Mouse (Mus musculus) forebrain, embryonic 13.5 days (tissue): ENCODE data around the gene Smarcd3. TPM values are rescaled to one million over a fixed set of nuclear protein-coding genes. Genes with fewer than 3 reads are reported as not detected.

Source experiments
- ATAC-seq: fragments of 200-750 bp; cut with Nextera tagmentation; 2 replicates; pipeline ENCODE4 v1.8.0; 2017
- H3K27ac ChIP-seq: fragments of 300-500 bp; sonication (generic); 2 replicates; pipeline ENCODE4 v1.5.1; 2015; ENCODE audit warnings: inconsistent platforms, mild to moderate bottlenecking, moderate library complexity
- H3K27me3 ChIP-seq: fragments of 300-500 bp; sonication (generic); 2 replicates; pipeline ENCODE4 v1.6.1; 2015; ENCODE audit warnings: mild to moderate bottlenecking, inconsistent platforms
- H3K36me3 ChIP-seq: fragments of 300-500 bp; sonication (generic); 2 replicates; pipeline ENCODE4 v1.6.1; 2015; ENCODE audit warnings: mild to moderate bottlenecking, inconsistent platforms; ENCODE audit not compliant: poor library complexity, severe bottlenecking
- H3K4me1 ChIP-seq: fragments of 300-500 bp; sonication (generic); 2 replicates; pipeline ENCODE4 v1.6.1; 2015; ENCODE audit warnings: inconsistent platforms
- H3K4me2 ChIP-seq: fragments of 300-500 bp; sonication (generic); 2 replicates; pipeline ENCODE4 v1.6.1; 2015; ENCODE audit warnings: inconsistent platforms, mild to moderate bottlenecking, moderate library complexity
- H3K4me3 ChIP-seq: fragments of 300-500 bp; sonication (generic); 2 replicates; pipeline ENCODE4 v1.5.1; 2015; ENCODE audit warnings: mild to moderate bottlenecking, inconsistent platforms
- H3K9ac ChIP-seq: fragments of 300-500 bp; sonication (generic); 2 replicates; pipeline ENCODE4 v1.6.1; 2015; ENCODE audit warnings: mild to moderate bottlenecking, inconsistent platforms
- H3K9me3 ChIP-seq: fragments of 300-500 bp; sonication (generic); replicated peaks from 2 replicates; pipeline ENCODE4 v1.6.1; 2016; ENCODE audit warnings: inconsistent platforms
- WGBS: fragments of 180-500 bp; shearing (Covaris S2); methylation state at CpG from one replicate; pipeline ENCODE4 v1.1.7; 2015; 5-methylcytosine and 5-hydroxymethylcytosine counted together
- polyA plus RNA-seq: library from polyadenylated mRNA; unstranded; fragments of >200 nt; fragmentation: Nextera tagmentation; extraction: Ambion mirVana; gene quantifications from 2 replicates; pipeline ENCODE4 v1.2.1, GENCODE M21; 2015

The Smarcd3 gene
- polyA plus RNA-seq = 111 and 114 TPM in 2 replicates

- peak; percentile 90 for ATAC-seq
- H3K4me2 ChIP-seq = peak within 1 kb of the TSS; percentile 73
- peaks cover 2% of the 10 kb centered on the region; the same call in 1 of the 2 replicates for H3K27me3 ChIP-seq
- H3K36me3 ChIP-seq = no peaks in the 10 kb centered on the region
- 3% methylated on average over 37 of the region's 37 CpGs for WGBS
- peaks cover 44% of the 10 kb centered on the region for H3K4me1 ChIP-seq
- H3K9ac ChIP-seq = peak within 1 kb of the TSS; percentile 86
- H3K4me3 ChIP-seq = peak within 1 kb of the TSS; percentile 69
- H3K27ac ChIP-seq = peak within 1 kb of the TSS; percentile 57
- no peaks in the 10 kb centered on the region for H3K9me3 ChIP-seq
These were observed at the start of gene Smarcd3 for GRCm38 (mm10) chr5:24623986-24624821. TSS of gene Smarcd3 (minus strand) at chr5:24624411.

GRCm38 (mm10) chr5:24661457-24661856 lies 37.2 kb upstream of the Smarcd3 start:
- H3K27me3 ChIP-seq = no peaks in the 10 kb centered on the region
- H3K9me3 ChIP-seq = no peaks in the 10 kb centered on the region; the same call in 1 of the 2 replicates
- H3K4me2 ChIP-seq = no peak overlapping the region
- no peak overlapping the region for H3K4me3 ChIP-seq
- no peak for ATAC-seq
- H3K4me1 ChIP-seq = no peaks in the 10 kb centered on the region
- no peaks in the 10 kb centered on the region for H3K36me3 ChIP-seq
- WGBS = 80% methylated on average over 6 of the region's 6 CpGs
- H3K9ac ChIP-seq = no peak overlapping the region
- no peak overlapping the region for H3K27ac ChIP-seq

GRCm38 (mm10) chr5:24659708-24660423 lies 35.7 kb upstream of the Smarcd3 start:
- no peaks in the 10 kb centered on the region for H3K36me3 ChIP-seq
- H3K9ac ChIP-seq = no peak overlapping the region
- no peak overlapping the region for H3K4me3 ChIP-seq
- H3K9me3 ChIP-seq = no peaks in the 10 kb centered on the region; the same call in 1 of the 2 replicates
- no peak for ATAC-seq
- H3K27me3 ChIP-seq = no peaks in the 10 kb centered on the region
- WGBS = 78% methylated on average over 3 of the region's 4 CpGs
- no peak overlapping the region for H3K4me2 ChIP-seq
- H3K27ac ChIP-seq = no peak overlapping the region
- H3K4me1 ChIP-seq = 0 out of 2 replicates have a peak, but pooled peaks cover 7% of the 10 kb centered on the region

- no peak overlapping the region for H3K4me2 ChIP-seq
- WGBS = 49% methylated on average over 2 of the region's 2 CpGs
- no peaks in the 10 kb centered on the region for H3K27me3 ChIP-seq
- no peaks in the 10 kb centered on the region for H3K36me3 ChIP-seq
- no peak overlapping the region for H3K9ac ChIP-seq
- peak overlapping the region; percentile 45; the same call in 1 of the 2 replicates for H3K27ac ChIP-seq
- peak; percentile 66 for ATAC-seq
- H3K4me1 ChIP-seq = peaks cover 10% of the 10 kb centered on the region
- H3K9me3 ChIP-seq = no peaks in the 10 kb centered on the region; the same call in 1 of the 2 replicates
- no peak overlapping the region for H3K4me3 ChIP-seq
These were observed 32.9 kb upstream of the Smarcd3 start for GRCm38 (mm10) chr5:24657113-24657512.

GRCm38 (mm10) chr5:24654491-24654890 lies 30.3 kb upstream of the Smarcd3 start:
- no peaks in the 10 kb centered on the region for H3K36me3 ChIP-seq
- no peak for ATAC-seq
- no peak overlapping the region for H3K4me2 ChIP-seq
- H3K4me3 ChIP-seq = no peak overlapping the region
- H3K9ac ChIP-seq = no peak overlapping the region
- no peak overlapping the region for H3K27ac ChIP-seq
- H3K9me3 ChIP-seq = no peaks in the 10 kb centered on the region; the same call in 1 of the 2 replicates
- no peaks in the 10 kb centered on the region for H3K27me3 ChIP-seq
- WGBS = 90% methylated on average over 6 of the region's 6 CpGs
- peaks cover 16% of the 10 kb centered on the region for H3K4me1 ChIP-seq

- 89% methylated on average over 5 of the region's 5 CpGs for WGBS
- ATAC-seq = peak; percentile 19; the same call in 1 of the 2 replicates
These were observed 28.6 kb upstream of the Smarcd3 start for GRCm38 (mm10) chr5:24652780-24653179.

GRCm38 (mm10) chr5:24651768-24652752 lies 27.8 kb upstream of the Smarcd3 start:
- H3K27me3 ChIP-seq = no peaks in the 10 kb centered on the region
- H3K36me3 ChIP-seq = no peaks in the 10 kb centered on the region
- no peak overlapping the region for H3K4me2 ChIP-seq
- peaks cover 16% of the 10 kb centered on the region for H3K4me1 ChIP-seq
- H3K9ac ChIP-seq = no peak overlapping the region
- peak; percentile 71 for ATAC-seq
- 28% methylated on average over 25 of the region's 25 CpGs for WGBS
- H3K27ac ChIP-seq = no peak overlapping the region
- no peaks in the 10 kb centered on the region for H3K9me3 ChIP-seq
- no peak overlapping the region for H3K4me3 ChIP-seq

More at GRCm38 (mm10) chr5:24652780-24653179, 28.6 kb upstream of the Smarcd3 start:
- Histone ChIP-seq H3K9ac (no peak overlapping the region), H3K9me3 (no peaks in the 10 kb centered on the region), H3K4me1 (peaks cover 16% of the 10 kb centered on the region), H3K4me2 (no peak overlapping the region), H3K4me3 (no peak overlapping the region), H3K27ac (no peak overlapping the region), H3K27me3 (no peaks in the 10 kb centered on the region), H3K36me3 (no peaks in the 10 kb centered on the region)

- WGBS = 83% methylated on average over 6 of the region's 6 CpGs
- no peak overlapping the region for H3K9ac ChIP-seq
- no peak for ATAC-seq
- H3K4me3 ChIP-seq = no peak overlapping the region
- H3K27me3 ChIP-seq = no peaks in the 10 kb centered on the region
- no peak overlapping the region for H3K27ac ChIP-seq
- H3K4me2 ChIP-seq = no peak overlapping the region
- no peaks in the 10 kb centered on the region for H3K9me3 ChIP-seq
- H3K4me1 ChIP-seq = peaks cover 16% of the 10 kb centered on the region
- no peaks in the 10 kb centered on the region for H3K36me3 ChIP-seq
These were observed 27.1 kb upstream of the Smarcd3 start for GRCm38 (mm10) chr5:24651356-24651755.

GRCm38 (mm10) chr5:24649701-24650100 lies 25.5 kb upstream of the Smarcd3 start:
- H3K27ac ChIP-seq = no peak overlapping the region
- H3K4me1 ChIP-seq = peaks cover 8% of the 10 kb centered on the region
- H3K36me3 ChIP-seq = no peaks in the 10 kb centered on the region
- no peak for ATAC-seq
- no peak overlapping the region for H3K4me2 ChIP-seq
- H3K9ac ChIP-seq = no peak overlapping the region
- no peaks in the 10 kb centered on the region for H3K9me3 ChIP-seq
- no peaks in the 10 kb centered on the region for H3K27me3 ChIP-seq
- no peak overlapping the region for H3K4me3 ChIP-seq
- 81% methylated on average over 7 of the region's 7 CpGs for WGBS

GRCm38 (mm10) chr5:24649231-24649630 lies 25.0 kb upstream of the Smarcd3 start:
- WGBS = 58% methylated on average over 4 of the region's 4 CpGs
- peaks cover 8% of the 10 kb centered on the region for H3K4me1 ChIP-seq
- ATAC-seq = no peak
- H3K9ac ChIP-seq = no peak overlapping the region
- H3K9me3 ChIP-seq = no peaks in the 10 kb centered on the region
- no peak overlapping the region for H3K4me2 ChIP-seq
- H3K4me3 ChIP-seq = no peak overlapping the region
- H3K27ac ChIP-seq = no peak overlapping the region
- no peaks in the 10 kb centered on the region for H3K27me3 ChIP-seq
- H3K36me3 ChIP-seq = no peaks in the 10 kb centered on the region

GRCm38 (mm10) chr5:24645454-24645853 lies 21.2 kb upstream of the Smarcd3 start:
- no peak overlapping the region for H3K27ac ChIP-seq
- H3K36me3 ChIP-seq = no peaks in the 10 kb centered on the region
- H3K4me3 ChIP-seq = no peak overlapping the region
- H3K4me2 ChIP-seq = no peak overlapping the region
- 89% methylated on average over 1 of the region's 1 CpGs for WGBS
- no peaks in the 10 kb centered on the region for H3K4me1 ChIP-seq
- H3K9ac ChIP-seq = no peak overlapping the region
- no peak for ATAC-seq
- no peaks in the 10 kb centered on the region for H3K27me3 ChIP-seq
- no peaks in the 10 kb centered on the region for H3K9me3 ChIP-seq
